Mouse (Mus musculus): ENCODE results near the gene Pitpnb. TPM values are rescaled to one million over a fixed set of nuclear protein-coding genes. Genes with fewer than 3 reads are reported as not detected.

Pitpnb gene
- polyA plus RNA-seq, 1 experiment from 2014 or later = 102 TPM

- no peaks in the 10 kb centered on the region for H3K27me3 ChIP-seq
- in situ Hi-C loops (cut with MboI; ENCODE audit: low pct_unique_long_range_greater_than_20kb) = no loop called here
- no peak for TF ChIP-seq CTCF (IDR thresholded peaks at IDR 0.05)
- DNase-seq (ENCODE audit: low read depth, low spot score) (no peak), ATAC-seq (no peak)
- POLR2A ChIA-PET = no interaction called here
- CTCF ChIA-PET = no interaction called here
These were observed 14.3 kb downstream of the Pitpnb start for GRCm38 (mm10) chr5:111344721-111345400.

GRCm38 (mm10) chr5:111356811-111357617, 26.5 kb downstream of the Pitpnb start:
- H3K27me3 ChIP-seq = no peaks in the 10 kb centered on the region
- TF ChIP-seq CTCF (IDR thresholded peaks at IDR 0.05) = no peak
- ATAC-seq (no peak), DNase-seq (ENCODE audit: low read depth, low spot score) (no peak)
- CTCF ChIA-PET = interaction anchor here (1.7 kb wide), 1 partner anchor 10 kb away, joined by 5 read pairs; no protein-coding TSS in a partner anchor
- POLR2A ChIA-PET = no interaction called here
- in situ Hi-C loops (cut with MboI; ENCODE audit: low pct_unique_long_range_greater_than_20kb) = no loop called here

- no peak for DNase-seq (ENCODE audit: low read depth, low spot score)
- no peaks in the 10 kb centered on the region for H3K27me3 ChIP-seq
- ATAC-seq = no peak
- peak; percentile 62 for TF ChIP-seq CTCF (IDR thresholded peaks at IDR 0.05)
- CTCF ChIA-PET = interaction anchor here (1.2 to 1.8 kb wide), 3 partner anchors 12 to 76 kb away, joined by 4 to 5 read pairs (median 4); no protein-coding TSS in a partner anchor
- POLR2A ChIA-PET = interaction anchor here (0.7 kb wide), 1 partner anchor 84 kb away, joined by 3 read pairs; no protein-coding TSS in a partner anchor
- in situ Hi-C loops (cut with MboI; ENCODE audit: low pct_unique_long_range_greater_than_20kb) = no loop called here
These were observed 30.0 kb downstream of the Pitpnb start for GRCm38 (mm10) chr5:111360546-111360945.

GRCm38 (mm10) chr5:111361058-111361457, 30.5 kb downstream of the Pitpnb start:
- ATAC-seq = no peak
- ChIA-PET POLR2A (interaction anchor here (0.7 kb wide), 1 partner anchor 85 kb away, joined by 3 read pairs; no protein-coding TSS in a partner anchor), CTCF (interaction anchor here (1.2 to 1.8 kb wide), 3 partner anchors 12 to 76 kb away, joined by 4 to 5 read pairs (median 4); no protein-coding TSS in a partner anchor)
- no peak for DNase-seq (ENCODE audit: low read depth, low spot score)
- in situ Hi-C loops (cut with MboI; ENCODE audit: low pct_unique_long_range_greater_than_20kb) = no loop called here
- TF ChIP-seq CTCF (IDR thresholded peaks at IDR 0.05) = no peak
- no peaks in the 10 kb centered on the region for H3K27me3 ChIP-seq

- in situ Hi-C loops (cut with MboI; ENCODE audit: low pct_unique_long_range_greater_than_20kb) = no loop called here
- ChIA-PET CTCF (interaction anchor here (1.2 kb wide), 1 partner anchor 15 kb away, joined by 3 read pairs; no protein-coding TSS in a partner anchor), POLR2A (interaction anchor here (0.6 kb wide), 1 partner anchor 17 kb away, joined by 3 read pairs; no protein-coding TSS in a partner anchor)
- no peak for TF ChIP-seq CTCF (IDR thresholded peaks at IDR 0.05)
- no peak for ATAC-seq
- no peaks in the 10 kb centered on the region for H3K27me3 ChIP-seq
- no peak for DNase-seq (ENCODE audit: low read depth, low spot score)
These were observed 31.3 kb downstream of the Pitpnb start for GRCm38 (mm10) chr5:111361846-111362245.

GRCm38 (mm10) chr5:111363446-111364062, 33.0 kb downstream of the Pitpnb start:
- no peaks in the 10 kb centered on the region for H3K27me3 ChIP-seq
- ATAC-seq (no peak), DNase-seq (ENCODE audit: low read depth, low spot score) (no peak)
- POLR2A ChIA-PET = interaction anchor here (0.6 to 0.7 kb wide), 2 partner anchors 46 to 524 kb away, joined by 4 read pairs; no protein-coding TSS in a partner anchor
- CTCF ChIA-PET = no interaction called here
- in situ Hi-C loops (cut with MboI; ENCODE audit: low pct_unique_long_range_greater_than_20kb) = no loop called here
- no peak for TF ChIP-seq CTCF (IDR thresholded peaks at IDR 0.05)

GRCm38 (mm10) chr5:111364533-111364932, 34.0 kb downstream of the Pitpnb start:
- POLR2A ChIA-PET = no interaction called here
- H3K27me3 ChIP-seq = no peaks in the 10 kb centered on the region
- CTCF ChIA-PET = no interaction called here
- in situ Hi-C loops (cut with MboI; ENCODE audit: low pct_unique_long_range_greater_than_20kb) = no loop called here
- peak; percentile 76 for TF ChIP-seq CTCF (IDR thresholded peaks at IDR 0.05)
- ATAC-seq = peak; percentile 71
- no peak for DNase-seq (ENCODE audit: low read depth, low spot score)

GRCm38 (mm10) chr5:111366140-111366539, 35.6 kb downstream of the Pitpnb start:
- TF ChIP-seq CTCF (IDR thresholded peaks at IDR 0.05) = no peak
- DNase-seq (ENCODE audit: low read depth, low spot score) (no peak), ATAC-seq (no peak)
- in situ Hi-C loops (cut with MboI; ENCODE audit: low pct_unique_long_range_greater_than_20kb) = no loop called here
- H3K27me3 ChIP-seq = no peaks in the 10 kb centered on the region
- ChIA-PET CTCF (interaction anchor here (2.3 kb wide), 1 partner anchor 12 kb away, joined by 8 read pairs; no protein-coding TSS in a partner anchor), POLR2A (interaction anchor here (1.5 kb wide), 1 partner anchor 20 kb away, joined by 4 read pairs; no protein-coding TSS in a partner anchor)

- no peak for TF ChIP-seq CTCF (IDR thresholded peaks at IDR 0.05)
- CTCF ChIA-PET = interaction anchor here (0.9 kb wide), 1 partner anchor 588 kb away, joined by 3 read pairs; no protein-coding TSS in a partner anchor
- ATAC-seq (no peak), DNase-seq (ENCODE audit: low read depth, low spot score) (no peak)
- in situ Hi-C loops (cut with MboI; ENCODE audit: low pct_unique_long_range_greater_than_20kb) = no loop called here
- H3K27me3 ChIP-seq = no peaks in the 10 kb centered on the region
- POLR2A ChIA-PET = interaction anchor here (0.6 kb wide), 1 partner anchor 549 kb away, joined by 3 read pairs; no protein-coding TSS in a partner anchor
These were observed 37.5 kb downstream of the Pitpnb start for GRCm38 (mm10) chr5:111367937-111368517.

- TF ChIP-seq CTCF (IDR thresholded peaks at IDR 0.05) = no peak
- in situ Hi-C loops (cut with MboI; ENCODE audit: low pct_unique_long_range_greater_than_20kb) = no loop called here
- ChIA-PET CTCF (no interaction called here), POLR2A (no interaction called here)
- no peaks in the 10 kb centered on the region for H3K27me3 ChIP-seq
- DNase-seq (ENCODE audit: low read depth, low spot score) (no peak), ATAC-seq (no peak)
These were observed 38.0 kb downstream of the Pitpnb start for GRCm38 (mm10) chr5:111368576-111368975.
